Mouse (Mus musculus): ENCODE results near the gene Znrf1. TPM values are rescaled to one million over a fixed set of nuclear protein-coding genes. Genes with fewer than 3 reads are reported as not detected.

Znrf1 gene
- total and polyA plus RNA-seq, 2 experiments from 2014 or later: 113 to 225 TPM

DNA sequence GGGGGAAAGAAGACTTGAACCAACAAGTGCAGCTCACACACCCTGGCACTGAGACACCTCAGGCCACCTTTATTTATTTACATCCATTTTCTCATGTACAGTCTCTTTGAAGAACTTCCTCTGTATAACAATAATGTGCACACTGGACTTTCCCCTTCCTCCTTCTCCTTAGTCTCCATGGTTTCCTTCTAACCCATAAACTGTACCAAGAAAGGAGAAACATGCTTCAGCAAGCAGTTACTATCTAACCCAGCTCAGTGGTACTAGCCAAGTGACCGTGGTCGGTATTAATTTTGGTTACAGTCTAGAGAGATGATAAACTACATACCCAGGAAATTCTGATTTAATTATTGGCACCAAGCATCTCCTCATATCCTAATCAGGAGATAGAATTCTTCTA lies 117.6 kb downstream of the Znrf1 start:
- no peaks in the 10 kb centered on the region for H3K9me3 ChIP-seq (ENCODE audit: low read length)
- H3K4me1 ChIP-seq (ENCODE audit: insufficient read depth): no peaks in the 10 kb centered on the region
- H3K4me2 ChIP-seq (ENCODE audit: low read depth): no peak overlapping the region
- no peaks in the 10 kb centered on the region for H3K36me3 ChIP-seq (ENCODE audit: insufficient read depth)
- no peak overlapping the region for H3K27ac ChIP-seq (ENCODE audit: low read depth, low read length)
- H3K9ac ChIP-seq: no peak overlapping the region
- ATAC-seq (no peak), DNase-seq (no peak)
- H3K4me3 ChIP-seq (ENCODE audit: low read depth, low read length): no peak overlapping the region
- no peak for TF ChIP-seq CTCF (IDR thresholded peaks at IDR 0.05; ENCODE audit: low read depth)
- WGBS: 94% methylated on average over 2 of the region's 2 CpGs
- no peaks in the 10 kb centered on the region for H3K27me3 ChIP-seq (ENCODE audit: insufficient read depth, low read length)

DNA sequence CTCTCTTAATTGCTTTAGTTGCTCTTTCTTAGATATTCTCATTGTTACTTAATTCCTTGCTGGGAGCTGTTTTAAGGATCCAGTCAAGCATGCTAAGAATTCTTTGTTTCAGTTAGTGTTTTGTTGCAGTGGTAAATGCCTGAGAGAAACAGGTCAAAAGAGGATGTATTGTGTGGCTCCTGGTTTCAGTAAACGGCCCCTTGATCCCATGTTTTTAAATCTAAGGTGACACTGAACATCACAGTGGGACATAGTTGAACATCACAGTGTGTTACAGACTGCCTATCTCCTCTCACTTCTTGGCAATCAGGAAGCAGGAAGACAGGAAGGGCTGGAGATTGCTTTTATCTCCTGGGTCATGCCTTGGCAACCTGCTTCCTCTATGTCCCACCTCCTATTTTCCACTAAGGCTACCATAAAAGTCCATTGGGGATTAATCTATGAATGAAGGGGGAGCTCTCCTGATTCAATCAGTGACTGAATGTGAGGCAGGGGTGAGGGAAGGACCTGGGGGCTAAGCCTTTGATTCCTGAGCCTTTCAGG lies 121.5 kb downstream of the Znrf1 start:
- Histone ChIP-seq H3K27ac (ENCODE audit: low read depth, low read length) (no peak overlapping the region), H3K4me3 (ENCODE audit: low read depth, low read length) (no peak overlapping the region), H3K9ac (no peak overlapping the region), H3K4me1 (ENCODE audit: insufficient read depth) (no peaks in the 10 kb centered on the region), H3K36me3 (ENCODE audit: insufficient read depth) (peaks cover 22% of the 10 kb centered on the region), H3K9me3 (ENCODE audit: low read length) (no peaks in the 10 kb centered on the region), H3K27me3 (ENCODE audit: insufficient read depth, low read length) (no peaks in the 10 kb centered on the region), H3K4me2 (ENCODE audit: low read depth) (no peak overlapping the region)
- 10% methylated on average over 1 of the region's 1 CpGs for WGBS
- DNase-seq (no peak), ATAC-seq (no peak)
- no peak for TF ChIP-seq CTCF (IDR thresholded peaks at IDR 0.05; ENCODE audit: low read depth)

DNA sequence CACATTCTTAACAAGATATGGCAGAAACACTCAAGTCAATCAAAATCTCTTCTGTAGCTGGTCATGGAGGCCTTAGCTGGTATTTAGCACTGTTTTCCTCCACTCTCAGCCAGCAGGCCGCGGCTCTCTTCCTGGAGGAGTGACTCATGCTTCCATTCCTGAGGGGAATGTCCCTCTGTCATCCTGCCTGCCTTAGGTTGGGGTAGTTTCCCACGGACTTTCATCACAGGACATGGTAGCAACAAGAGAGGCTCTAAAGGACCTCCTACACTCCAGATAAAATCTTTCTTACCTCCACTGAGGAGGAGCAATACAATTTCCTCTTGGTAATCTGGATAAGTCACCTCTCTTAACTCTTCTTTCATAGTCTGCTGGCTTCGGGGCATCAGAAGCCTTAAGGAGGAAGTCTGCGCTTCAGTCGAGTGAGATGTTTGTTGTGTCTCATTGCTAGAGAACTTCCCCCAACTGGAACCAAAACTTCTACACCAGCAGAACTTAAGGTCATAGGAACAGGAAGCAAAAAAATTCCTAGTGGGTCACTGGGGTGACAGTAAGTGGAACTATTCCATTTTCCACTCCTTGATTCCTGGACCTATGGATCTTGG lies 123.0 kb downstream of the Znrf1 start:
- H3K4me1 ChIP-seq (ENCODE audit: insufficient read depth): no peaks in the 10 kb centered on the region
- no peak overlapping the region for H3K9ac ChIP-seq
- H3K36me3 ChIP-seq (ENCODE audit: insufficient read depth): peaks cover 22% of the 10 kb centered on the region
- no peak overlapping the region for H3K4me2 ChIP-seq (ENCODE audit: low read depth)
- no peak for DNase-seq
- WGBS: 91% methylated on average over 6 of the region's 6 CpGs
- H3K9me3 ChIP-seq (ENCODE audit: low read length): no peaks in the 10 kb centered on the region
- H3K4me3 ChIP-seq (ENCODE audit: low read depth, low read length): no peak overlapping the region
- no peaks in the 10 kb centered on the region for H3K27me3 ChIP-seq (ENCODE audit: insufficient read depth, low read length)
- no peak overlapping the region for H3K27ac ChIP-seq (ENCODE audit: low read depth, low read length)
- no peak for TF ChIP-seq CTCF (IDR thresholded peaks at IDR 0.05; ENCODE audit: low read depth)
- no peak for ATAC-seq

DNA sequence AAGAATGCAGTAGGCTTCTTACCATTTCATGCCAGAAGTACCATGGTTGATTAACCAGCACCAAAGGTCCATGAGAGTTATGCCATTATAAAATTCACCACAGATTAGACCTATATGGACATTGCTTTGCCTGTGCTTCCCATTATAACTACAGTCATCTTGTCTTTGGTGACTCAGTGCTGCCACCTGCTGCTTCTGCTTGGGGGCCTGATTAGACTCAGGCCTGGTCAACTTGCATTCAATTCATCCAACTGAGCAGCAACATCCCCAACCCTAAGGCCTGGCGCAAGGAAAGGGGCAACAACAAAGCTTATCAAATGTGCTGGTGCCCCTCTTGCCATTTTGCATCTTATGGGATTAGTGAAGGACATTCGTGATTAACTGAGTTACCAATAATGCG lies 126.6 kb downstream of the Znrf1 start:
- ATAC-seq: no peak
- 88% methylated on average over 3 of the region's 3 CpGs for WGBS

DNA sequence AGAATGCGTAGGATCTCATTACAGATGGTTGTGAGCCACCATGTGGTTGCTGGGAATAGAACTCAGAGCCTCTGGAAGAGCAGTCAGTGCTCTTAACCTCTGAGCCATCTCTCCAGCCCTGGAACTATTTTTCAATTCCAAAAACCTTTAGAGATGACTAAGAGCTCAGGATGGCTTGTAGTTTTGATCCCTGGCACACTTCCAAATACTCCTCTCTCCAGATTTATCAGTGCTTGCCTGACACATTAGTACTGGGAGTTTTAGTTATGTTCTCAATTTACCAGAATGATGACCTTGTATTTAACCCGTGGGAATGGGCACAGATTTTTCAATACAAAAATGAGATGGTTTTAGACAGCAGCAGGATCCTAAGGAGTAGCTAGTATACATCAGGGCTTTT lies 130.9 kb downstream of the Znrf1 start:
- Histone ChIP-seq H3K9ac (no peak overlapping the region), H3K4me1 (ENCODE audit: insufficient read depth) (no peaks in the 10 kb centered on the region), H3K27me3 (ENCODE audit: insufficient read depth, low read length) (no peaks in the 10 kb centered on the region), H3K27ac (ENCODE audit: low read depth, low read length) (no peak overlapping the region), H3K36me3 (ENCODE audit: insufficient read depth) (peaks cover 37% of the 10 kb centered on the region), H3K4me2 (ENCODE audit: low read depth) (no peak overlapping the region), H3K4me3 (ENCODE audit: low read depth, low read length) (no peak overlapping the region), H3K9me3 (ENCODE audit: low read length) (no peaks in the 10 kb centered on the region)
- WGBS: 89% methylated on average over 2 of the region's 2 CpGs
- ATAC-seq (no peak), DNase-seq (no peak)
- TF ChIP-seq CTCF (IDR thresholded peaks at IDR 0.05; ENCODE audit: low read depth): no peak

More for the DNA sequence above, 126.6 kb downstream of the Znrf1 start:
- H3K9ac ChIP-seq: no peak overlapping the region
- peaks cover 28% of the 10 kb centered on the region for H3K36me3 ChIP-seq (ENCODE audit: insufficient read depth)
- no peaks in the 10 kb centered on the region for H3K9me3 ChIP-seq (ENCODE audit: low read length)
- no peak overlapping the region for H3K4me2 ChIP-seq (ENCODE audit: low read depth)
- H3K27me3 ChIP-seq (ENCODE audit: insufficient read depth, low read length): no peaks in the 10 kb centered on the region
- peak; percentile 45 for DNase-seq
- H3K27ac ChIP-seq (ENCODE audit: low read depth, low read length): no peak overlapping the region
- H3K4me3 ChIP-seq (ENCODE audit: low read depth, low read length): no peak overlapping the region
- TF ChIP-seq CTCF (IDR thresholded peaks at IDR 0.05; ENCODE audit: low read depth): peak; percentile 80
- no peaks in the 10 kb centered on the region for H3K4me1 ChIP-seq (ENCODE audit: insufficient read depth)

Other genes with a start within 250 kb of the Znrf1 start
- 19.4 and 19.5 TPM in 2 replicates for gene Rfwd3, start 235.9 kb upstream of the Znrf1 start, total RNA-seq (2014; rRNA removed)
- 7.2 and 11.1 TPM in 2 replicates for gene Rfwd3, start 235.9 kb upstream of the Znrf1 start, polyA plus RNA-seq (2015; fragmentation: Nextera tagmentation; extraction: Ambion mirVana)
- gene Mlkl, start 197.9 kb upstream of the Znrf1 start, total RNA-seq (2014; rRNA removed): 1.4 TPM in 2 replicates
- 0.54 and 0.94 TPM in 2 replicates for gene Mlkl, start 197.9 kb upstream of the Znrf1 start, polyA plus RNA-seq (2015; fragmentation: Nextera tagmentation; extraction: Ambion mirVana)
- 0.29 and 0.31 TPM in 2 replicates for gene Fa2h, start 142.3 kb upstream of the Znrf1 start, total RNA-seq (2014; rRNA removed)
- 0.30 and 0.33 TPM in 2 replicates for gene Fa2h, start 142.3 kb upstream of the Znrf1 start, polyA plus RNA-seq (2015; fragmentation: Nextera tagmentation; extraction: Ambion mirVana)
- 10.2 and 10.7 TPM in 2 replicates for gene Wdr59, start 14.0 kb upstream of the Znrf1 start, total RNA-seq (2014; rRNA removed)
- 3.5 and 6.8 TPM in 2 replicates for gene Wdr59, start 14.0 kb upstream of the Znrf1 start, polyA plus RNA-seq (2015; fragmentation: Nextera tagmentation; extraction: Ambion mirVana)
- gene Ldhd, start 94.3 kb downstream of the Znrf1 start, total RNA-seq (2014; rRNA removed): 0.54 and 1.8 TPM in 2 replicates
- 0.65 and 1.1 TPM in 2 replicates for gene Ldhd, start 94.3 kb downstream of the Znrf1 start, polyA plus RNA-seq (2015; fragmentation: Nextera tagmentation; extraction: Ambion mirVana)
- 29.9 and 34.3 TPM in 2 replicates for gene Zfp1, start 107.3 kb downstream of the Znrf1 start, total RNA-seq (2014; rRNA removed)
- 20.0 and 24.7 TPM in 2 replicates for gene Zfp1, start 107.3 kb downstream of the Znrf1 start, polyA plus RNA-seq (2015; fragmentation: Nextera tagmentation; extraction: Ambion mirVana)
- not detected in 2 replicates for gene Ctrb1, start 154.9 kb downstream of the Znrf1 start, total RNA-seq (2014; rRNA removed)
- not detected in 2 replicates for gene Ctrb1, start 154.9 kb downstream of the Znrf1 start, polyA plus RNA-seq (2015; fragmentation: Nextera tagmentation; extraction: Ambion mirVana)
- 53.4 and 60.3 TPM in 2 replicates for gene Bcar1, start 207.7 kb downstream of the Znrf1 start, total RNA-seq (2014; rRNA removed)
- gene Bcar1, start 207.7 kb downstream of the Znrf1 start, polyA plus RNA-seq (2015; fragmentation: Nextera tagmentation; extraction: Ambion mirVana): 43.4 and 47.0 TPM in 2 replicates